Mouse (Mus musculus) splenic B cell, adult 2 months (primary cell): Measurements from ENCODE around the gene Cabin1.
A peak's percentile ranks its signal among the peaks of the same experiment; 100 is the strongest.

Source experiments
- DNase-seq: peaks from one replicate; pipeline ENCODE4 v3.0.0-alpha.2; 2011; ENCODE audit warnings: low read depth, low spot score
- H3K27me3 ChIP-seq: 2 replicates; pipeline ENCODE4 v1.6.1; 2012; ENCODE audit warnings: mild to moderate bottlenecking, low read length, moderate library complexity, mixed read lengths; ENCODE audit not compliant: control insufficient read depth, poor library complexity, insufficient read depth, severe bottlenecking
- H3K36me3 ChIP-seq: 2 replicates; pipeline ENCODE4 v1.6.1; 2012; ENCODE audit warnings: mild to moderate bottlenecking, low read length, moderate library complexity, mixed read lengths; ENCODE audit not compliant: control insufficient read depth, poor library complexity, insufficient read depth, severe bottlenecking

Cabin1 gene

GRCm38 (mm10) chr10:75676819-75677565, 87.1 kb downstream of the Cabin1 start:
- peaks cover 6% of the 10 kb centered on the region for H3K36me3 ChIP-seq
- H3K27me3 ChIP-seq = no peaks in the 10 kb centered on the region
- no peak for DNase-seq

GRCm38 (mm10) chr10:75676286-75676685, 87.9 kb downstream of the Cabin1 start:
- no peak for DNase-seq
- Histone ChIP-seq H3K36me3 (peaks cover 6% of the 10 kb centered on the region), H3K27me3 (no peaks in the 10 kb centered on the region)

- DNase-seq = no peak
- Histone ChIP-seq H3K27me3 (no peaks in the 10 kb centered on the region), H3K36me3 (peaks cover 4% of the 10 kb centered on the region)
Measured at GRCm38 (mm10) chr10:75675594-75675993, 88.5 kb downstream of the Cabin1 start.

GRCm38 (mm10) chr10:75669936-75670335, 94.2 kb downstream of the Cabin1 start:
- DNase-seq = no peak
- no peaks in the 10 kb centered on the region for H3K27me3 ChIP-seq
- H3K36me3 ChIP-seq = no peaks in the 10 kb centered on the region

GRCm38 (mm10) chr10:75667911-75668270, 96.2 kb downstream of the Cabin1 start:
- peak; percentile 51 for DNase-seq

GRCm38 (mm10) chr10:75667115-75667910, 96.8 kb downstream of the Cabin1 start:
- Histone ChIP-seq H3K36me3 (peaks cover 4% of the 10 kb centered on the region), H3K27me3 (no peaks in the 10 kb centered on the region)
- DNase-seq = peak; percentile 58

More at GRCm38 (mm10) chr10:75667911-75668270, 96.2 kb downstream of the Cabin1 start:
- Histone ChIP-seq H3K36me3 (peaks cover 3% of the 10 kb centered on the region), H3K27me3 (no peaks in the 10 kb centered on the region)

- DNase-seq = peak; percentile 8
- H3K27me3 ChIP-seq = no peaks in the 10 kb centered on the region
- peaks cover 4% of the 10 kb centered on the region for H3K36me3 ChIP-seq
Measured at GRCm38 (mm10) chr10:75666451-75667030, 97.6 kb downstream of the Cabin1 start.

- peaks cover 4% of the 10 kb centered on the region for H3K36me3 ChIP-seq
- no peaks in the 10 kb centered on the region for H3K27me3 ChIP-seq
- DNase-seq = no peak
Measured at GRCm38 (mm10) chr10:75664673-75665270, 99.4 kb downstream of the Cabin1 start.

GRCm38 (mm10) chr10:75662575-75662974, 101.6 kb downstream of the Cabin1 start:
- DNase-seq = no peak
- H3K36me3 ChIP-seq = peaks cover 4% of the 10 kb centered on the region
- no peaks in the 10 kb centered on the region for H3K27me3 ChIP-seq

GRCm38 (mm10) chr10:75661876-75662275, 102.3 kb downstream of the Cabin1 start:
- no peak for DNase-seq
- no peaks in the 10 kb centered on the region for H3K27me3 ChIP-seq
- H3K36me3 ChIP-seq = peaks cover 8% of the 10 kb centered on the region

GRCm38 (mm10) chr10:75661381-75661780, 102.8 kb downstream of the Cabin1 start:
- peaks cover 10% of the 10 kb centered on the region for H3K36me3 ChIP-seq
- no peak for DNase-seq
- H3K27me3 ChIP-seq = no peaks in the 10 kb centered on the region

- Histone ChIP-seq H3K36me3 (peaks cover 10% of the 10 kb centered on the region), H3K27me3 (no peaks in the 10 kb centered on the region)
- no peak for DNase-seq
Measured at GRCm38 (mm10) chr10:75657772-75658171, 106.4 kb downstream of the Cabin1 start.

- Histone ChIP-seq H3K27me3 (no peaks in the 10 kb centered on the region), H3K36me3 (peaks cover 10% of the 10 kb centered on the region)
- DNase-seq = no peak
Measured at GRCm38 (mm10) chr10:75657165-75657564, 107.0 kb downstream of the Cabin1 start.

- Histone ChIP-seq H3K27me3 (no peaks in the 10 kb centered on the region), H3K36me3 (peaks cover 18% of the 10 kb centered on the region)
- DNase-seq = no peak
Measured at GRCm38 (mm10) chr10:75654053-75654452, 110.1 kb downstream of the Cabin1 start.
